Mouse (Mus musculus) intestine, postnatal 0 days (tissue): Measurements from ENCODE around the gene Rmdn2. TPM values are rescaled to one million over a fixed set of nuclear protein-coding genes. Genes with fewer than 3 reads are reported as not detected.

ENCODE experiments used
- ATAC-seq: fragments of 200-750 bp; cut with Nextera tagmentation; 2 replicates; pipeline ENCODE4 v1.8.0; 2017; ENCODE audit warnings: mild to moderate bottlenecking, moderate TSS enrichment, moderate library complexity
- H3K27ac ChIP-seq: fragments of 300-500 bp; sonication (generic); 2 replicates; pipeline ENCODE4 v1.5.1; 2014; ENCODE audit warnings: mild to moderate bottlenecking, low read depth, low read length, moderate library complexity
- H3K27me3 ChIP-seq: fragments of 300-500 bp; sonication (generic); replicated peaks from 2 replicates; pipeline ENCODE4 v1.6.1; 2014; ENCODE audit warnings: low read length, mixed read lengths; ENCODE audit not compliant: control insufficient read depth, insufficient read depth
- H3K36me3 ChIP-seq: fragments of 300-500 bp; sonication (generic); 2 replicates; pipeline ENCODE4 v1.6.1; 2014; ENCODE audit warnings: mild to moderate bottlenecking, moderate library complexity; ENCODE audit not compliant: control insufficient read depth, insufficient read depth
- H3K4me1 ChIP-seq: fragments of 300-500 bp; sonication (generic); replicated peaks from 2 replicates; pipeline ENCODE4 v1.6.1; 2014; ENCODE audit warnings: antibody characterized with exemption, low read length, mixed read lengths; ENCODE audit not compliant: control insufficient read depth, insufficient read depth
- H3K4me2 ChIP-seq: fragments of 300-500 bp; sonication (generic); replicated peaks from 2 replicates; pipeline ENCODE4 v1.6.1; 2014; ENCODE audit warnings: low read depth, mild to moderate bottlenecking, moderate library complexity
- H3K4me3 ChIP-seq: fragments of 300-500 bp; sonication (generic); 2 replicates; pipeline ENCODE4 v1.5.1; 2014; ENCODE audit warnings: low read depth, low read length
- H3K9ac ChIP-seq: fragments of 300-500 bp; sonication (generic); 2 replicates; pipeline ENCODE4 v1.6.1; 2014; ENCODE audit warnings: mild to moderate bottlenecking, low read depth, low read length
- H3K9me3 ChIP-seq: fragments of 300-500 bp; sonication (generic); 2 replicates; pipeline ENCODE4 v1.6.1; 2016; ENCODE audit warnings: mixed run types; ENCODE audit not compliant: control insufficient read depth
- CTCF ChIP-seq: sonication (generic); IDR thresholded peaks from 2 replicates; pipeline ENCODE4 v1.5.1; 2016; ENCODE audit warnings: low read depth, mild to moderate bottlenecking, control low read depth, antibody characterized with exemption, moderate library complexity
- WGBS: fragments of 180-500 bp; shearing (Covaris S2); extraction: QIAGEN DNeasy Blood & Tissue Kit; methylation state at CpG from one replicate; pipeline ENCODE4 v1.1.7; 2014; 5-methylcytosine and 5-hydroxymethylcytosine counted together
- polyA plus RNA-seq: library from polyadenylated mRNA; unstranded; fragments of >200 nt; fragmentation: Nextera tagmentation; extraction: Ambion mirVana; gene quantifications from 2 replicates; pipeline ENCODE4 v1.2.1, GENCODE M21; 2015

The Rmdn2 gene
- polyA plus RNA-seq, 1 experiment from 2014 or later = 13.4 TPM

DNA sequence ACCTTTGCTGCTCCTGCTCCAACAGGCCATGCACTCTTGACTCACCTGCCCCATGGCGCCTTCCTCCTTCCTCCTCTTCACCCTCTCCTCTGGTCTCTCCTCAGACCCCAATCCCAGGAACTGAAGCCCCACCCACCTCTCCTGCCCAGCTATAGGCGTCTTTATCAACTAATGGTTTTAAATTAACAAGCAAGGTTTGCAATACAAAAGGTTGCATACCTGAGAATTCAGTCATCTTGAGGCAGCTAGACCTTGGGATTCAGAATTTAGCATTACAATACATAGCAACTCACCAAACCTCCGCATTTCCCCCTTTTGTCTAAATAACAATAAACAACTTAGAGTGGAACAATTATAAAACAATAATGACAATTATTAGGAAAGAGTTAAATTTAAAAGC lies 42.5 kb downstream of the Rmdn2 start:
- H3K4me1 ChIP-seq = no peaks in the 10 kb centered on the region
- no peak overlapping the region for H3K9ac ChIP-seq
- TF ChIP-seq CTCF = no peak
- no peak overlapping the region for H3K27ac ChIP-seq
- H3K9me3 ChIP-seq = no peaks in the 10 kb centered on the region
- WGBS = 69% methylated on average over 3 of the region's 3 CpGs
- no peak overlapping the region for H3K4me2 ChIP-seq
- H3K4me3 ChIP-seq = no peak overlapping the region
- H3K36me3 ChIP-seq = no peaks in the 10 kb centered on the region
- no peak for ATAC-seq
- no peaks in the 10 kb centered on the region for H3K27me3 ChIP-seq

DNA sequence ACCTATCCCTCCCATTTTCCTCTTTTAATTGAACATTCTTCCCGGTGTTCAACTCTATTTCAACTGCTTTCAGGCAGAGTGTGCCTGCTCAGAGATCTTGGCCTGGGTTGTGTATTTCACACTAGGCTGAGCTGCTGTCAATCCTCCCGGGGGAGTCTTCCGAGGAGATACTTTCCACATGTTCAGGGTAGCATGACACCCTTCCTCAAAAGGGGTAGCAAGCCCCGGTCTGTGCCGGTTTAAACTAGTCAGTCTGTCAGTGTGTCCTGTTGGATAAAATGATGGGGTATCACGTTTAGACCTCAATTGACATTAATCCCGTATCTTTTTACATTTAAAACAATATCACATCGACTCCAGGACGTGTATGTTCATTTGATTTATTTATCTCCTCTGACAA lies 46.1 kb downstream of the Rmdn2 start:
- H3K4me2 ChIP-seq = no peak overlapping the region
- no peak overlapping the region for H3K27ac ChIP-seq
- TF ChIP-seq CTCF = no peak
- H3K36me3 ChIP-seq = no peaks in the 10 kb centered on the region
- ATAC-seq = no peak
- no peak overlapping the region for H3K4me3 ChIP-seq
- no peaks in the 10 kb centered on the region for H3K9me3 ChIP-seq
- H3K27me3 ChIP-seq = no peaks in the 10 kb centered on the region
- H3K9ac ChIP-seq = no peak overlapping the region
- 78% methylated on average over 9 of the region's 9 CpGs for WGBS
- H3K4me1 ChIP-seq = no peaks in the 10 kb centered on the region

DNA sequence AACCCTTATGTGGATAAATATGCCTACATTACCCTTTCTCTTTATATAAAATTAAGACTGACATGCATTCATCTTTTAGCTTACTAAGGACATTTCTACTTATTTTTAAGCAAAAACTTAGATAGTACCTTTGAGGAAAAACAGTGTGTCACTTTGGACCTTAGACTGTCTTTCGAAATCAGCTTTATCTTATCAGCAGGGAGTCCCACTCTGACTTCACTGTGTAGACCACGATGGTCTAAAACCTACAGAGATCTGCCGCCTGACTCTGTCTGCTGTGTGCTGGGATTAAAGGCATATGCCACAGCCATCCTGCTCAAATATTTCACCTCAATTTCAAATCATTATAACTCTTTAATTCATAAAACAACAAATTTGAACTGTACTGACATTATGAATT lies 46.8 kb downstream of the Rmdn2 start:
- H3K4me2 ChIP-seq = no peak overlapping the region
- no peaks in the 10 kb centered on the region for H3K36me3 ChIP-seq
- no peak overlapping the region for H3K27ac ChIP-seq
- H3K4me3 ChIP-seq = no peak overlapping the region
- ATAC-seq = no peak
- no peaks in the 10 kb centered on the region for H3K27me3 ChIP-seq
- H3K9me3 ChIP-seq = no peaks in the 10 kb centered on the region
- no peak overlapping the region for H3K9ac ChIP-seq
- H3K4me1 ChIP-seq = no peaks in the 10 kb centered on the region
- no peak for TF ChIP-seq CTCF
- 38% methylated on average over 3 of the region's 3 CpGs for WGBS

DNA sequence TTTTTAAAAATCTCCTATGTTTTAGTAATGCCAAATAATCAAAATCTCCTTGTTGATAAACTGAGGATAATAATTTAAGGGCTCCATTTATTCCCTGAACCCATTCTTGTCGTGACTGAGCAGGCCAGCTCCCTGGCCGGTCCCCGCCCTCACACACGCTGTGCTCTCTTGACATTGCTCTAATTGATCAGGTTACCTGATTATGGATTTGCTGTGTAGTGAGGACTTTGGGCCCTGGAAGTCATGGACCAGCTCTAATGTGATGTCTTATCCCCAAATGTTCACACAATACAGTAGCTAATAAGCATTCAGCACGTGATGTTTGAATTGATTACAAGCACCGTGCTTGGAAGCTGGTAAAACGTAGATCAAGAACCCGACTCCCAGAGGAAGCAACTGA lies 47.2 kb downstream of the Rmdn2 start:
- no peak for ATAC-seq
- TF ChIP-seq CTCF = no peak
- no peaks in the 10 kb centered on the region for H3K27me3 ChIP-seq

DNA sequence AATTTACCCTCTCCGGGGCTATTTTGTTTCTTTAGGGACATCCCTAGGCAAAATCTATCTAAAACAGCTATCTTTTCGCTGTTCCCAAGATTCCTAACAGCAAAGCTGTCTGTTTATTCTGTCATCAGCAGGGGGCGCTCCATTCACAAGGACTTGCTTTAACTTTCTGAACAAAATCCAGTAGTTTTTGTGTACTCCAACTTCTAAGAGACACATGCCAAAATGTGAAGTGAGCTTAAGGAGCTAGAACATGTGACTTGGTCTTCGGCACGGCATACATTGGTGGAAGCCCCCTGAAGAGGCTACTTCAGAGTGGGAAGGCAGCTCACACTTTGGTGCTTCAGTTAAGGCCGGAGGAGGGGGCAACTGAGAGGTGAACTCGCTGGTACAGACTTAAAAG lies 49.7 kb downstream of the Rmdn2 start:
- Histone ChIP-seq H3K9ac (no peak overlapping the region), H3K27ac (no peak overlapping the region), H3K4me2 (no peak overlapping the region), H3K4me3 (no peak overlapping the region), H3K4me1 (no peaks in the 10 kb centered on the region), H3K27me3 (no peaks in the 10 kb centered on the region), H3K9me3 (no peaks in the 10 kb centered on the region), H3K36me3 (no peaks in the 10 kb centered on the region)
- WGBS = 42% methylated on average over 7 of the region's 7 CpGs
- peak; percentile 84 for TF ChIP-seq CTCF
- no peak for ATAC-seq

More for the DNA sequence above, 47.2 kb downstream of the Rmdn2 start:
- Histone ChIP-seq H3K9ac (no peak overlapping the region), H3K4me1 (no peaks in the 10 kb centered on the region), H3K4me2 (no peak overlapping the region), H3K4me3 (no peak overlapping the region), H3K9me3 (no peaks in the 10 kb centered on the region), H3K36me3 (no peaks in the 10 kb centered on the region), H3K27ac (no peak overlapping the region)
- 63% methylated on average over 8 of the region's 8 CpGs for WGBS

DNA sequence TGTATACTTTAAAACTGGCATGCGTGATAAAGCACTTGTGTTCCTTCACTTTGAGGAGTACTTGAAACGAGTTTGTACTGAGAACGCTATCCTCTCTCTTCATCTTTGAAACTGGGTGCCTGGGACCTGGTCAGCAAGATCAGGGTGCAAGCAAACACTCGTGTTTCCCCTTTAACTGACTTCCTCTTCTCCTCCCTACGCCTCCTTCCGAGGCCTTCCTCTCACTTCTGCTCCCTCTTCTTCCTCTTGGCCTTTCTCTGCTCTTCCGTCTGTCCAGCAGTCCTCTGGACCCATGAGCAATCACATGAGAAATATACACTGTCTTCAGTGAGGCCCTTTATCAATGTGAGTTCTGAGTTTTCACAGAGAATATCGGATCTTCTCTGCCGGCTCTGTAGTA lies 50.2 kb downstream of the Rmdn2 start:
- Histone ChIP-seq H3K4me1 (no peaks in the 10 kb centered on the region), H3K9ac (no peak overlapping the region), H3K4me3 (no peak overlapping the region), H3K27ac (no peak overlapping the region), H3K4me2 (no peak overlapping the region), H3K27me3 (no peaks in the 10 kb centered on the region), H3K9me3 (no peaks in the 10 kb centered on the region), H3K36me3 (no peaks in the 10 kb centered on the region)
- ATAC-seq = no peak
- TF ChIP-seq CTCF = no peak
- 77% methylated on average over 9 of the region's 9 CpGs for WGBS
